Mouse (Mus musculus) C3H10T1/2 (cell line): ENCODE data around the gene Gatc. TPM values are rescaled to one million over a fixed set of nuclear protein-coding genes. Genes with fewer than 3 reads are reported as not detected.

Experiments used
- polyA plus RNA-seq, 2 experiments: library from polyadenylated mRNA; unstranded; fragments of >200 nt; fragmentation: generic; extraction: Trizol; gene quantifications; one replicate each; pipeline ENCODE4 v1.2.1; 2012; ENCODE audit warnings: missing spikeins in 2 of 2

Gatc gene
- 10 to 100 TPM in 1 of 2 experiments, 1 to 10 TPM in 1; 3.9 to 12.6 TPM for polyA plus RNA-seq

GRCm38 (mm10) chr5:115340577-115341313 lies at the start of gene Gatc, which contains the start of gene Triap1:
Gatc (minus strand) TSS chr5:115341178.
Triap1 (plus strand) TSS chr5:115341225.

GRCm38 (mm10) chr5:115348546-115349224 lies 7.7 kb upstream of the Gatc start, which contains the start of gene Cox6a1:
Cox6a1 (minus strand) TSS chr5:115348981.

GRCm38 (mm10) chr5:115326875-115327609 lies 13.9 kb downstream of the Gatc start, which contains the start of gene Srsf9:
Srsf9 (plus strand) TSS chr5:115327177.

GRCm38 (mm10) chr5:115300792-115301614 lies 40.0 kb downstream of the Gatc start, which contains the start of gene Dynll1:
Dynll1 (minus strand) TSS chr5:115300999.

Other genes starting within 250 kb of the Gatc start
- 10 to 100 TPM in 1 of 2 experiments, 1 to 10 TPM in 1; 4.7 to 13.3 TPM for gene Gm10401, start 242.9 kb downstream of the Gatc start, polyA plus RNA-seq
- gene Acads, start 221.8 kb downstream of the Gatc start, polyA plus RNA-seq = 10 to 100 TPM; 46.2 to 54.7 TPM
- gene Unc119b, start 206.2 kb downstream of the Gatc start, polyA plus RNA-seq = 10 to 100 TPM; 13.3 to 33.6 TPM
- gene Mlec, start 183.0 kb downstream of the Gatc start, polyA plus RNA-seq = 10 to 100 TPM; 18.5 to 63.7 TPM
- under 1 TPM; 0.04 to 0.15 TPM for gene Cabp1, start 146.8 kb downstream of the Gatc start, polyA plus RNA-seq
- gene Pop5, start 105.3 kb downstream of the Gatc start, polyA plus RNA-seq = 100 to 1,000 TPM in 1 of 2 experiments, 10 to 100 TPM in 1; 79.2 to 180 TPM
- gene Rnf10, start 68.3 kb downstream of the Gatc start, polyA plus RNA-seq = 100 to 1,000 TPM in 1 of 2 experiments, 10 to 100 TPM in 1; 88.2 to 152 TPM
- 10 to 100 TPM; 11.0 to 18.1 TPM for gene Coq5, start 61.5 kb downstream of the Gatc start, polyA plus RNA-seq
- 100 to 1,000 TPM; 474 to 488 TPM for gene Dynll1, start 40.2 kb downstream of the Gatc start, polyA plus RNA-seq
- 10 to 100 TPM; 49.7 to 75.2 TPM for gene Srsf9, start 14.0 kb downstream of the Gatc start, polyA plus RNA-seq
- 10 to 100 TPM; 17.9 to 41.0 TPM for gene Triap1, start within 50 bp of the Gatc start, polyA plus RNA-seq
- gene Cox6a1, start 7.8 kb upstream of the Gatc start, polyA plus RNA-seq = 1,000 to 10,000 TPM; 1,611 to 2,667 TPM
- gene Msi1, start 88.4 kb upstream of the Gatc start, polyA plus RNA-seq = under 1 TPM; 0.02 to 0.42 TPM
- under 1 TPM in 1 of 2 experiments, not detected in 1; 0.25 TPM for gene Pla2g1b, start 125.1 kb upstream of the Gatc start, polyA plus RNA-seq
- 10 to 100 TPM in 1 of 2 experiments, 1 to 10 TPM in 1; 2.2 to 17.1 TPM for gene Sirt4, start 143.5 kb upstream of the Gatc start, polyA plus RNA-seq
- 10 to 100 TPM; 21.6 to 62.7 TPM for gene Pxn, start 165.5 kb upstream of the Gatc start, polyA plus RNA-seq
- gene Rplp0, start 218.3 kb upstream of the Gatc start, polyA plus RNA-seq = 1,000 to 10,000 TPM; 4,412 to 6,933 TPM
- gene Gcn1l1, start 224.1 kb upstream of the Gatc start, polyA plus RNA-seq = 10 to 100 TPM; 37.3 to 42.7 TPM